Mouse (Mus musculus) brain, adult 2 months (tissue): ENCODE results near the gene Hcfc2.
A peak's percentile ranks its signal among the peaks of the same experiment; 100 is the strongest.

Source experiments
- DNase-seq: peaks from one replicate; pipeline ENCODE4 v3.0.0; 2011; ENCODE audit warnings: low read depth, low spot score

Hcfc2 gene

DNA sequence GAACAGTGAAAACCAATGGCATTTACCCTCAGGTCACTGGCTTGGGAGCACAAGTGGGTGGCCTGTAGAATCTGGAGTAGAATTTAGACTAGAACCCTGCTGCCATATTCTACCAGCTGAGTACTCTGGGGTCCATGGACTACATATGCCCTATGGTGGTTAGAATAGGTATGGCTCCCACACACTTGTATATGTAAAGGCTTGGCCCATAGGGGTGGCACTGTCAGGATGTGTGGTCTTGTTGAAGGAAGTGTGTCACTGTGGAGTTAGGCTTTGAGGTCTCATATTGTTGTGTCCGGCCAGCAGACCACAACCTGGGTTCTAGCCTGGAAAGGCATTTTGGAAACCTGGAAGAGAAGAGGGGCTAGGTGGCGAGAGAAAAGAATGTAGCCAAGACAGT is 74.8 kb downstream of the Hcfc2 start:
- DNase-seq: no peak

DNA sequence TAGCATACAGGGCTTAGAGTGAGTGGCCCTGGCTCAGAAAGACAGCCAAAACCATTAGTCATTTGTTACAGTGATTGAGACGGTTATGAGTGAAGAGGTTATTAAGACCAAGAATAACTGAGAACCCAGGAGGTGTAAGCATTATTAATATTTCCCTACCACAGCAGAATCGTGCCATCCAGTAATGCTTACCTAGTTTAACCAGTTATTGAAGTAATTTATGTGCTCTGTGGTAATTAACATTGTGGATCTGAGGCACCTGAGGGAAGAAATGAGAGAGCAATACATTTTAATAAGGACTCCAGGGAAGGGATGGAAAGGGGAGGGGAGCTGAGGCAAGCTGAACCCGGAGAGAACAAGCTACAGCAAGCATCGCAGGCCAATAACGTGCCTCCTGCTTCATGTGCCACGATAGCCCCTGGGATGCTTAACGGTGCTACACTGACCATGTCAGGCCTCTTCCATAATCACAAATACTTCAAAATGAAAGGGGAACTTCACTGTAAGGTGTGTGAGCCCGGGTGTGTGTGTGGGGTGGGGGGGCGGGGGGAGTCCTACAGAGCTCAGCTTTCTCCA is 75.7 kb downstream of the Hcfc2 start:
- no peak for DNase-seq

DNA sequence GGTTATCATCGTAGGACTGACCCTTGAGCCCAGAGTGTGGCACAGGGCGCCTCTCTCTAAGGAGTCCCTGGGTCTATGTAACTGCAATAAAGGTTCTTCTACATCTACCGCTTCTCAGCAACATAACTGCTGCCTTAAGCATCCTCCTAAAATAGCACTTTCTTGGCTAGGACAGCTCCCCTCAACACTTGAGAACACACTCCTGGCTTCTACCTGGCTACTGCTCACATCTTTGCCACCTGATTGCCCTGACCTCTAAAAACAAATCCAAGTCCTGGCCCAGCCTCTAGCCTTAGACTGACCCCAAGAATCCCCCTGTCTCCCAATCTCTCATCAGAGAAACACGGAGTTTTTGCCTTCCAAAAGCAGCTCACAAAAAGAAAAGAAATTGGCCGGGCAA is 78.9 kb downstream of the Hcfc2 start:
- no peak for DNase-seq

DNA sequence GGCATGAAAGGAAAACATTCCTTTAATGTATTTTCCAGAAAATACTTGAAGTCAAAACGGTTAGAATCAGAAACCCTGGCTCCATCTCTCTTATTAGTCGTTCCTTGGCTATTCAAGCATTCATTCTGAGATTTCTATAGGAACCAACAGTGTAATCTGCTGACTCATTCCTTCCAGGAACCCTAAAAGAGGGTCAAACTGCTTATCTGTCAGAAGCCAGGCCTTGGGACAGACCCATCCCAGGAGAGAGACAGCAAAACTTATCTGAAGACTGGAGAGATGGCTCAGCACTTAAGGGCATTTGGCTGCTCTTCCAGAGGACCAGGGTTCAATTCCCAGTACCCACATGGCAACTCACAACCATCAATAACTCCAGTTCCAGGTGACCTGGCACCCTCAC is 81.1 kb downstream of the Hcfc2 start:
- no peak for DNase-seq

DNA sequence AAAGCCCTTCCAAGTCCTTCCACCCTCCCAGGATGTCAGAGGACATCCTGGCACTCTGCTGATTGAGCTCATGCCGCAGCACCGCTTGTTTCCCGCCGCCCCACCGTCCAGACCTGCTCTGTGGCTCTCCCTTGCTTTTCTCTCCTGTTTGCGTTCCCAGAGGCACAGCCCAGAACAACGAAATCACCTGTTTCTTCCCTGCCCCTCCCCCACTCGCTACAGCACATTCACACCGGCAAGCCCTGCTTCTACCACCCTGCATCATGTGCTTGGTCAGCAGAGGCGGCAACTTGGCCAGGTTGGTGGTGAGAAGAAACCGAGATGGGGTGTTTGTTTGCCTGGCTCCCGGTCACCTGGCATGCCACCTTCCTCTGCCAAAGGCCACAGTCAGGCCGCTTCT is 81.9 kb downstream of the Hcfc2 start:
- DNase-seq: peak; percentile 60

DNA sequence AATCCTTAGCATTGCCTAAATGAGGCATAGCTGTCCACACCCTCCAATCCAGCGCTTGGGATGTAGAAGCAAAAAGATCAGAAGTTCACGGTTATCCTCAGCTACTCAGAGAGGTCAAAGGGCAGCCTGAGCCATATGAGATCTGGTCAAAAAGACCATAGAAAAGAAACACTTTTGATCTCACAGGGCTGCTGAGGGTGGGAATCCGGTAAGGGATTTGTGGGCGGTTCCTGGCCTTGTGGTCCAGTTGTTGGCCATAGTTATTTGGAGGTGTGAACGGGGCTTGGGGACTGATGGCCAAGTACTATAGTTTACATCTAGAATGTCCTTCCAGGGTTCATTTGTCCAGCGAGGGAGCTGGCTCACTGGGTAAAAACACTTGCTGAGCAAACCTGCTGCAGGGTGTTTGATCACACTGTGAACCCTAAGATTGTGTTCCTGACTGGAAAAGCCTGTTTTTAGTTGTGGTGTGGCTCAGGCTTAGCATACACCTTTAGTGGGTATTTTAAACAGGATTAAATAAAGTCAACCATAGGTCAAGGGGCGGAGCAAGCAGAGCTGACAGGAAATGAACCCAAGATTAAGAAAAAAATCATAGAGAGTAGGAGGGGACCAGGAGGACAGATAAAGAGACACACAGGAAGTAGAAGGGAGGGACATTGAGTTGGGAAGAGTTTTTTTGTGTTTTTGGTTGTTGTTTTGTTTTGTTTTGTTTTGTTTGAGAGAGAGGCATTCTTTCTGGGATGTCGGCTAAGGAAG is 83.0 kb downstream of the Hcfc2 start:
- no peak for DNase-seq

DNA sequence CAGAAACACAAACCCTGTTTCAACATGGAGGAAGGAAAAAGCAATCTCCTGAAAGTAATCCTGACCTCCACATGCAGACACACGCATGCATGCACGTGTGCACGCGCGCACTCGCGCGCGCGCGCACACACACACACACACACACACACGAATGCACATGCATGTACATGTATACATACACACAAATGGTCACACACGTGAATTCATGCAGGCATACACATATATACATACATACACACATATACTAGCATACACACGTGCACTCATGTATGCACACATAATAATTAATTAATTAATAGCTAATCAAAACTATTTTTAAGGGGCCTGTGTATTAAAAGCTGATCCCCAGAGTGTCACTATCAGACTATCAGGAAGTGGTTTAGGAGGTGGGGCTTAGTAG is 83.9 kb downstream of the Hcfc2 start:
- no peak for DNase-seq

DNA sequence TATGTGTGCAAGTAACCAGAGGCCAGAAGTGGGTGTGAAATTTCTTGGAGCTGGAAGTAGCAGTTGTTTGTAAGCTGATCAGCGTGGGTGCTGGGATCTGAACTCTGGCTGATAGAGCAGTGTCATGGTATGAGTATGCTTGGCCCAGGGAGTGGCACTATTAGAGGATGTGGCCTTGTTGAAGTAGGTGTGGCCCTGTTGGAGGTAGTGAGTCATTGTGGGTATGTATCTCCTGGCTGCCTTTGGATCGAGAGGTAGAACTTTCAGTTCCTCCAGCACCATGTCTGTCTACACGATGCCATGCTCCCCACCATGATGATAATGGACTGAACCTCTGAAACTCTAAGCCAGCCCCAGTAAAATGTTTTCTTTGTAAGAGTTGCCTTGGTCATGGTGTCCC is 84.4 kb downstream of the Hcfc2 start:
- DNase-seq: no peak

DNA sequence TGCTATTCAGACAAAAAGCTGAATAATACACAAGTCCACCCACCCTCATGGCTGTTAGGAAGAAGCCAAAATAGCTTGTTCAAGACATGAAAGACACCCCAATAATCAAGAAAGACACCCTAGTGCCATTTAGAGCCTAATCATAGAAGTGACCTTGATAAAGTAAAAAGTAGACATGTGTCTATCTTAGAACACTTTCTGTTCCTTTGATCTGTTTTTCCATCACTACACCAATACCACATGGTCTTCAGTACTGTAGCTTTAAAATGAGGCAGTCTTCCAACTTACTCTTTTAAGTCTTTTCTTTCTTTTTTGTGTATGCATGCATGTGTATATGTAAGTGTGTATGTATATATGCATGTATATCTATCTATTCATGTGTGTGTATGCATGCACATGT is 84.9 kb downstream of the Hcfc2 start:
- DNase-seq: no peak

DNA sequence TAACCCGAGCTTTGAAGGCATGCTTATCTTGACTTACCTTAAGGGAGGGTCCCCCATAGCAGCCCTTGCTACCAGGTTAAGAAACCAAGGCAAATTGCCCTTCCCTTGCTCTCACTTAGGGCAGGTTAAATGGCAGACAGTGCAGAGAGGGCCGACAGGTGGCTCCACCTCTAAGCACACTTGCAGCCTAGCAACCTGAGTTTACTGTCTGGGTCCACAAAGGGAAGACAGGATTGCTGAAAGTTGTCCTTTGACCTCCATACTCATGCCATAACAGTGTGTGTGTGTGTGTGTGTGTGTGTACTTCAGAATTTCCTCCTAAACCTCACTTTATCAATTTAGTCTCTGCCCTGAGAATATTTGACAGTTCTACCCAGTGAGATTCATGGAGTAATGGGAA is 86.5 kb downstream of the Hcfc2 start:
- no peak for DNase-seq

DNA sequence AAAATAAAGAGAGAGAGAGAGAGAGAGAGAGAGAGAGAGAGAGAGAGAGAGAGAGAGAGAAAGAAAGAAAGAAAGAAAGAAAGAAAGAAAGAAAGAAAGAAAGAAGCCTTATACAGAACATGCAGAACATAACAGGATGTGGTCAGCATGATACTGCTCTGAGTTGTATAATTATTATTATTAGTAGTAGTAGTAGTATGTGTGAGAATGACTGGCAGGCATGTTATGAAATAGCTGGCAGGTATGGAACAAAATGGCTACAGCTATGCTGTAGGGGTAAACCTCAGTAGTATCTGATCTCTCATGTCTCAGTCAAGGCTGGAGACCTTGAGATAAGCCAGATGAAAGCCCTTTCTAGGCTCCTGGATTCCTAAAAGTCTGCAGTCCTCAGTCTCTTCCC is 93.2 kb downstream of the Hcfc2 start:
- no peak for DNase-seq

DNA sequence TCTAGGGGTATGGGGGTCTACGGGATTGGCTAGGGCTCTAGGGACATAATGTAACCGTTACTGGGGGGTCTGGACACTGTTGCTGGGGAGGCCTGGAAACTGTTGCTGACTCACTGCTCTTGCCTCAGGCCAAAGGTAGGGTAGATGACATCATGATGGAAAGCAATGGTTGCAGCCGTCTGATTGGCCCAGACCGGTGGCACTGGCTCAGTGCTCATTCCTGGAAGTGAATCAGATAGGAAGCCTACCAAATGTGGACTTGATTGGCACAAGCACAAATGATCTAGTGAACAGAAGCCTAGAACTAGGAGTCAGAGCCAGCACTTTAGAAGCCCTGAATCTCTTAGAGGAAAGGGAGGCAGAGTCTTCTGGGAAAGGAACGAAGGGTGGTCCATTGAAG is 94.5 kb downstream of the Hcfc2 start:
- no peak for DNase-seq

DNA sequence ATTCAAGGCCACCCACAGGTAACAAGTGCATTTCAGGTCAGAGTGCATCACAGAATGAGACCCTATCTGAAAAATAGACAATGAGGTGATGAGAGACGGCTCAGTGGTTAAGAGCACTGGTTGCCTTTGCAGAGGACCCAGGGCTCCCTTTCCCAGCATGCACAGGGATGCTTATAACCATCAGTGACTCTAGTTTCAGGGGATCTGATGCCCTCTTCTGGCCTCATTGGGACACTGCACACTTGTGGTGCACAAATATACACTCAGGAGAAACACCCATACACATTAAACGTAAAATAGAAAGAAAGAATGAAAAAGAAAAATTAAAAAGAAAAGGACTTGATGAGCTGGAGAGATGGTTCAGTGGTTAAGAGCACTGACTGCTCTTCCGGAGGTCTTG is 95.8 kb downstream of the Hcfc2 start:
- DNase-seq: no peak
